8 mouse cellular contexts compared by ENCODE assay signal in genomic region chr13:59556670-59557069, GRCm38 (mm10). TPM values are rescaled to one million over a fixed set of nuclear protein-coding genes. Genes with fewer than 3 reads are reported as not detected.
DNase-seq lines count a peak whose midpoint lies in the region; ATAC-seq and TF ChIP-seq lines count a peak whose summit lies in the region.

No protein-coding gene starts in this region.

- peaks cover 24% of the 10 kb centered on the region for H3K4me1 ChIP-seq in hindbrain, embryonic 10.5 days (replicated peaks)

- ATAC-seq in Patski = peak; percentile 83
- peak; percentile 38 for ATAC-seq in frontal cortex, adult (ENCODE audit: low TSS enrichment)
- ATAC-seq in megakaryocyte progenitor cell, adult 5-6 weeks (replicated peaks; ENCODE audit: poor library complexity) = peak; percentile 70

- H3K9me3 ChIP-seq in hindbrain, embryonic 10.5 days = no peaks in the 10 kb centered on the region

- no peaks in the 10 kb centered on the region for H3K27me3 ChIP-seq in Patski
- no peaks in the 10 kb centered on the region; the same call in 1 of the 2 replicates for H3K27me3 ChIP-seq in hindbrain, embryonic 10.5 days (ENCODE audit: insufficient read depth, poor library complexity, severe bottlenecking)

- no peaks in the 10 kb centered on the region for H3K36me3 ChIP-seq in hindbrain, embryonic 10.5 days

- in situ Hi-C loops in Patski (cut with MboI; ENCODE audit: low pct_unique_long_range_greater_than_20kb) = no loop called here

- TF ChIP-seq CTCF in Patski (IDR thresholded peaks at IDR 0.05) = no peak

- POLR2A ChIA-PET in Patski (lab: Charles Lee) = no interaction called here

- no peak for DNase-seq in Patski (ENCODE audit: low read depth, low spot score)
- DNase-seq in cerebellum, adult 9-10 months = peak; percentile 80
- DNase-seq in hindbrain, embryonic 10.5 days (ENCODE audit: low spot score) = peak; percentile 67
- peak; percentile 38 to 46 for DNase-seq in left cerebral cortex, postnatal 25 days (ENCODE audit: low spot score in 2 of 2)
- DNase-seq in right cerebral cortex, postnatal 14 days = peak; percentile 53
- peak; percentile 47 to 64 for DNase-seq in urinary bladder, postnatal 4 days (ENCODE audit: low spot score in 2 of 2)

- peak overlapping the region; percentile 91 for H3K27ac ChIP-seq in hindbrain, embryonic 10.5 days

- CTCF ChIA-PET in Patski (lab: Charles Lee) = no interaction called here

- intact Hi-C loops in left cerebral cortex, postnatal 25 days (cut with DNase I) = loop anchor here (1.0 kb wide), 1 partner anchor 29 kb away; the partner anchor contains the start of genes Agtpbp1 and Naa35

- H3K4me3 ChIP-seq in hindbrain, embryonic 10.5 days = peak overlapping the region; percentile 86

- under 1% methylated on average over 45 of the region's 45 CpGs for WGBS in hindbrain, embryonic 10.5 days

RNA-seq across cellular contexts. Expression of gene Agtpbp1, which starts 28.4 kb away (rescaled TPM):
- polyA plus RNA-seq in Patski (2021) = 39.6 TPM
- 11.3 and 12.3 TPM in 2 replicates for polyA plus RNA-seq in hindbrain, embryonic 10.5 days (2016; fragmentation: Nextera tagmentation; extraction: Ambion mirVana)
- 100 to 1,000 TPM; 340 to 341 TPM for total RNA-seq in left cerebral cortex, postnatal 25 days (2021)
- total RNA-seq in megakaryocyte progenitor cell, adult 5-6 weeks (2015) = 44.3 and 45.6 TPM in 2 replicates
- total RNA-seq in megakaryocyte progenitor cell, adult 5-6 weeks (2017) = 46.6 and 55.7 TPM in 2 replicates

RNA-seq across cellular contexts. Expression of gene Naa35, which starts 28.4 kb away (rescaled TPM):
- 75.0 TPM for polyA plus RNA-seq in Patski (2021)
- polyA plus RNA-seq in hindbrain, embryonic 10.5 days (2016; fragmentation: Nextera tagmentation; extraction: Ambion mirVana) = 104 and 105 TPM in 2 replicates
- total RNA-seq in left cerebral cortex, postnatal 25 days (2021) = 10 to 100 TPM; 87.9 to 91.5 TPM
- total RNA-seq in megakaryocyte progenitor cell, adult 5-6 weeks (2015) = 59.8 and 66.4 TPM in 2 replicates
- total RNA-seq in megakaryocyte progenitor cell, adult 5-6 weeks (2017) = 35.5 and 42.6 TPM in 2 replicates

Comparison
In these comparisons a context has a peak if more than half of its experiments do, and no peak if none do; other contexts are left out.
1. RNA of gene Agtpbp1, which starts 28.4 kb away (total RNA-seq): 340 to 341 TPM in left cerebral cortex, postnatal 25 days; 44.3 to 55.7 TPM in megakaryocyte progenitor cell, adult 5-6 weeks; every median in the first group is over 4 times any median in the second.
2. Peak in every context shown above with its lines, with median percentiles within 50 percentile points of each other: ATAC-seq.